Mouse (Mus musculus): ENCODE results near the gene Spin2-ps6. TPM values are rescaled to one million over a fixed set of nuclear protein-coding genes. Genes with fewer than 3 reads are reported as not detected.

The Spin2-ps6 gene
- polyA plus RNA-seq (2017; shearing (Covaris generic)) = not detected

DNA sequence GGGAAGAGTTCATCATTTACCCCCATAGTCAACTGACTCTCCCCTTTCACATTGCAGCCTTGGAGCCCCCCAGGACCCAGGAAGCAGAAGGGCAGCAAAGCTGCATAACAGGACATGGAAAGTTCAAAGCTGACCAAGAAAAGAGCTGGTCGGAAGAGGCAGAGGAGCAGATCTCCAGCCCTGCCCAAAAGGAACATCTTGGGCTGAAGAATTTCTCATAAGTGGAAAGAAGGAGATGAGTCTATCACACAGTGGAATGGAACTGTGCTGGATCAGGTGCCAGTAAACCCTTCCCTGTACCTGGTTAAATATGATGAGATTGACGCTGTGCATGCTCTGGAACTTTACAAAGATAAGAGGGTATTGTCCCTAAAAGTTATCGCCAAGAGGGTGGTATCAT lies at the start of gene Spin2-ps6:
TSS of gene Spin2-ps6 (plus strand) at position 301 of the 400 bp plus-strand sequence.

Other genes starting within 250 kb of the Spin2-ps6 start
- gene Btbd35f12, start 78.5 kb downstream of the Spin2-ps6 start, polyA plus RNA-seq (2017; shearing (Covaris generic)) = not detected

All from CD4-positive, CD25-positive, alpha-beta regulatory T cell, adult 9 weeks (primary cell).